In genomic region chr2:174717857-174718256, GRCm38 (mm10) we compare ENCODE assay signal across 23 mouse cellular contexts. TPM values are rescaled to one million over a fixed set of nuclear protein-coding genes. Genes with fewer than 3 reads are reported as not detected.
A peak's percentile ranks its signal among the peaks of the same experiment; 100 is the strongest.
DNase-seq lines count a peak whose midpoint lies in the region; ATAC-seq and TF ChIP-seq lines count a peak whose summit lies in the region.
"Had no signal": no experiment of that assay in that cellular context is flagged by ENCODE, and none has a peak within 500 bp of the region (broad histone marks: within the 10 kb centered on the region; RNA-seq: fewer than 3 reads in every experiment).

No protein-coding gene starts in this region.

- no peak overlapping the region; a peak in 1 of 4 replicates for H3K4me3 ChIP-seq in MEL (ENCODE audit: control insufficient read depth in 1 of 2, insufficient read depth in 1 of 2, low read depth in 2 of 2, low read length in 2 of 2)

- no peaks in the 10 kb centered on the region for H3K27me3 ChIP-seq in MEL (ENCODE audit: control insufficient read depth in 1 of 2, insufficient read depth in 2 of 2, low read length in 2 of 2)
- H3K27me3 ChIP-seq: CH12.LX had no signal

- TF ChIP-seq RAD21 in MEL (IDR thresholded peaks at IDR 0.05; ENCODE audit: low read depth, low read length): no peak

- no peak overlapping the region for H3K27ac ChIP-seq in MEL (ENCODE audit: control insufficient read depth, low read depth, low read length)

- no peaks in the 10 kb centered on the region for H3K79me2 ChIP-seq in MEL (ENCODE audit: control insufficient read depth, insufficient read depth, low read length, poor library complexity)

- no peak overlapping the region for H3K9ac ChIP-seq in MEL (ENCODE audit: control insufficient read depth, low read depth, low read length, poor library complexity, severe bottlenecking)

- TF ChIP-seq CTCF in MEL (IDR thresholded peaks at IDR 0.05 in 2 of 3, conservative IDR thresholded peaks at IDR 0.05 in 1 of 3; ENCODE audit: control insufficient read depth in 1 of 3, insufficient read depth in 1 of 3, low read depth in 2 of 3, low read length in 3 of 3, poor library complexity in 1 of 3, severe bottlenecking in 1 of 3): no peak

- TF ChIP-seq EP300 in MEL (IDR thresholded peaks at IDR 0.05; ENCODE audit: low read depth in 1 of 2, low read length in 2 of 2): no peak

- peaks cover 0 to 6% of the 10 kb centered on the region in 2 experiments; a peak in 1 of 4 replicates for H3K36me3 ChIP-seq in MEL (ENCODE audit: control insufficient read depth in 1 of 2, insufficient read depth in 2 of 2, low read length in 2 of 2)
- H3K36me3 ChIP-seq: G1E had no signal

- TF ChIP-seq POLR2A in MEL (IDR thresholded peaks at IDR 0.05; ENCODE audit: control insufficient read depth in 1 of 2, insufficient read depth in 1 of 2, low read depth in 1 of 2, low read length in 2 of 2, poor library complexity in 1 of 2): no peak

- peak; percentile 39 for ATAC-seq in megakaryocyte progenitor cell, adult 5-6 weeks (replicated peaks; ENCODE audit: poor library complexity)
- ATAC-seq in megakaryocyte-erythroid progenitor cell, adult 5-6 weeks (replicated peaks; ENCODE audit: low FRiP score, low TSS enrichment, poor library complexity, severe bottlenecking): peak; percentile 68; the same call in 1 of the 2 replicates
- no peak for ATAC-seq in inflammation-experienced regulatory T-cells, adult 6 months
- ATAC-seq: activated CD4-positive, CD25-positive, alpha-beta regulatory T cell, adult 4 months; CD4-positive, CD25-positive, alpha-beta regulatory T cell, adult 4 months; Patski had no signal

- peaks cover 0 to 8% of the 10 kb centered on the region in 2 experiments; a peak in 2 of 4 replicates for H3K4me1 ChIP-seq in MEL (ENCODE audit: control insufficient read depth in 1 of 2, insufficient read depth in 2 of 2, low read length in 2 of 2)

- no peaks in the 10 kb centered on the region; the same call in 1 of the 2 replicates for H3K9me3 ChIP-seq in MEL (replicated peaks; ENCODE audit: insufficient read depth, low read length)

- peak; percentile 27 for DNase-seq in MEL (ENCODE audit: low read depth, low spot score)
- no peak for DNase-seq in urinary bladder, adult 18-20 months (ENCODE audit: low spot score in 2 of 2)
- no peak for DNase-seq in layer of hippocampus, adult 9-11 months
- DNase-seq: adrenal gland, adult 2 months; adrenal gland, adult 8-10 months; adrenal gland, postnatal 10 days; adrenal gland, postnatal 14 days; adrenal gland, postnatal 25 days; adrenal gland, postnatal 36 days; B cell, adult 2 months; cerebellum, adult 11 months; cerebellum, adult 11-12 months; cerebellum, adult 18-20 months; cerebellum, adult 2 months had no signal

TF ChIP-seq in MEL, 35 proteins besides CTCF, POLR2A, EP300 and RAD21:
- TF ChIP-seq ZNF384 (IDR thresholded peaks at IDR 0.05; ENCODE audit: low read depth, low read length): peak; percentile 67
- peak; percentile 33; the same call in 1 of the 2 replicates for TF ChIP-seq TCF12 (IDR thresholded peaks at IDR 0.05; ENCODE audit: low read depth, low read length)
- no peak for TF ChIP-seq E2F4 (IDR thresholded peaks at IDR 0.05; ENCODE audit: borderline replicate concordance, low read depth, low read length)
- TF ChIP-seq USF2 (IDR thresholded peaks at IDR 0.05; ENCODE audit: borderline replicate concordance in 1 of 2, insufficient read depth in 1 of 2, low read depth in 1 of 2, low read length in 2 of 2): no peak
- TF ChIP-seq MXI1 (IDR thresholded peaks at IDR 0.05; ENCODE audit: low read depth, low read length): no peak

RNA-seq across cellular contexts. Expression of gene Edn3, which starts 42.6 kb away (rescaled TPM):
- not detected in 2 replicates for total RNA-seq in MEL (2012; rRNA removed)
- polyA plus RNA-seq in MEL (2012; ENCODE audit: insufficient read depth in 1 of 2, insufficient read length in 2 of 2, low read depth in 1 of 2, low replicate concordance in 2 of 2, missing spikeins in 1 of 2): not detected
- 0.12 TPM in 1 of 2 replicates, not detected in the other for total RNA-seq in megakaryocyte progenitor cell, adult 5-6 weeks (2015)
- total RNA-seq in megakaryocyte progenitor cell, adult 5-6 weeks (2017): not detected in 2 replicates
- total RNA-seq in megakaryocyte-erythroid progenitor cell, adult 5-6 weeks (2014; fragmentation: Nextera tagmentation): not detected in 2 replicates
- total RNA-seq in megakaryocyte-erythroid progenitor cell, adult 5-6 weeks (2017): 0.27 TPM in 1 of 2 replicates, not detected in the other
- polyA plus RNA-seq in inflammation-experienced regulatory T-cells, adult 6 months (2017; shearing (Covaris generic)): not detected
- total RNA-seq: CH12.LX had no signal
- polyA plus RNA-seq: activated CD4-positive, CD25-positive, alpha-beta regulatory T cell, adult 4 months; C2C12; CD4-positive, CD25-positive, alpha-beta regulatory T cell, adult 4 months; G1E; Patski had no signal
